Comparison of ENCODE assay signal across 13 mouse cellular contexts in genomic region chr7:79542379-79543015, GRCm38 (mm10).
DNase-seq lines count a peak whose midpoint lies in the region; ATAC-seq and TF ChIP-seq lines count a peak whose summit lies in the region.
"Had no signal": no experiment of that assay in that cellular context is flagged by ENCODE, and none has a peak within 500 bp of the region (broad histone marks: within the 10 kb centered on the region; RNA-seq: fewer than 3 reads in every experiment).

No protein-coding gene starts in this region.

- no peak overlapping the region for H3K4me3 ChIP-seq in limb, embryonic 11.5 days (ENCODE audit: low read depth, low read length)
- H3K4me3 ChIP-seq in limb, embryonic 10.5 days, result no peak overlapping the region
- peak overlapping the region; percentile 46 for H3K4me3 ChIP-seq in hindbrain, embryonic 10.5 days
- no peak overlapping the region for H3K4me3 ChIP-seq in midbrain, embryonic 14.5 days (replicated peaks; ENCODE audit: low read depth, low read length)
- H3K4me3 ChIP-seq in olfactory bulb, adult 2 months (ENCODE audit: insufficient read depth, low read depth, low read length), result no peak overlapping the region

- H3K36me3 ChIP-seq in limb, embryonic 11.5 days (ENCODE audit: control insufficient read depth, insufficient read depth, low read length), result no peaks in the 10 kb centered on the region
- no peaks in the 10 kb centered on the region for H3K36me3 ChIP-seq in limb, embryonic 10.5 days
- no peaks in the 10 kb centered on the region for H3K36me3 ChIP-seq in hindbrain, embryonic 10.5 days
- no peaks in the 10 kb centered on the region for H3K36me3 ChIP-seq in midbrain, embryonic 14.5 days (ENCODE audit: control insufficient read depth, insufficient read depth, low read length)
- H3K36me3 ChIP-seq: kidney, embryonic 15.5 days had no signal

- TF ChIP-seq POLR2A in olfactory bulb, adult 2 months (IDR thresholded peaks at IDR 0.05; ENCODE audit: insufficient read depth, low read depth, low read length), result no peak

- peaks cover 94% of the 10 kb centered on the region for H3K27me3 ChIP-seq in limb, embryonic 11.5 days (ENCODE audit: control insufficient read depth, insufficient read depth, low read length)
- peaks cover 100% of the 10 kb centered on the region for H3K27me3 ChIP-seq in limb, embryonic 10.5 days (ENCODE audit: low read depth, poor library complexity, severe bottlenecking)
- H3K27me3 ChIP-seq in hindbrain, embryonic 10.5 days (ENCODE audit: insufficient read depth, poor library complexity, severe bottlenecking), result peaks cover 99% of the 10 kb centered on the region
- peaks cover 39% of the 10 kb centered on the region for H3K27me3 ChIP-seq in midbrain, embryonic 14.5 days (ENCODE audit: control insufficient read depth, insufficient read depth, low read length)

- H3K27ac ChIP-seq in limb, embryonic 11.5 days (replicated peaks; ENCODE audit: low read depth, low read length), result no peak overlapping the region
- no peak overlapping the region for H3K27ac ChIP-seq in limb, embryonic 10.5 days
- H3K27ac ChIP-seq in hindbrain, embryonic 10.5 days, result peak overlapping the region; percentile 91
- peak overlapping the region; percentile 84 for H3K27ac ChIP-seq in midbrain, embryonic 14.5 days (replicated peaks; ENCODE audit: low read depth, low read length)
- peak overlapping the region; percentile 96 for H3K27ac ChIP-seq in olfactory bulb, adult 2 months (ENCODE audit: insufficient read depth, low read depth, low read length)
- H3K27ac ChIP-seq: gastrocnemius, adult 2 months; kidney, embryonic 15.5 days had no signal

- H3K4me2 ChIP-seq in limb, embryonic 11.5 days (ENCODE audit: low read depth, severe bottlenecking), result no peak overlapping the region
- peak overlapping the region; percentile 61 for H3K4me2 ChIP-seq in midbrain, embryonic 14.5 days (ENCODE audit: low read length)
- H3K4me2 ChIP-seq: liver, embryonic 11.5 days had no signal

- ATAC-seq in limb, embryonic 11.5 days (ENCODE audit: insufficient number of reproducible peaks, low FRiP score, low TSS enrichment, low read depth), result no peak
- ATAC-seq in midbrain, embryonic 14.5 days (ENCODE audit: low FRiP score, low TSS enrichment), result no peak
- ATAC-seq: lung, postnatal 0 days had no signal

- H3K9me3 ChIP-seq in limb, embryonic 11.5 days (ENCODE audit: control insufficient read depth, low read length), result no peaks in the 10 kb centered on the region
- no peaks in the 10 kb centered on the region for H3K9me3 ChIP-seq in limb, embryonic 10.5 days (replicated peaks)
- no peaks in the 10 kb centered on the region for H3K9me3 ChIP-seq in hindbrain, embryonic 10.5 days
- H3K9me3 ChIP-seq in midbrain, embryonic 14.5 days (ENCODE audit: control insufficient read depth, low read length), result no peaks in the 10 kb centered on the region
- H3K9me3 ChIP-seq: kidney, embryonic 15.5 days had no signal

- H3K4me1 ChIP-seq in limb, embryonic 11.5 days (ENCODE audit: control insufficient read depth, insufficient read depth, low read length), result peaks cover 3% of the 10 kb centered on the region; the same call in 1 of the 2 replicates
- peaks cover 8% of the 10 kb centered on the region for H3K4me1 ChIP-seq in limb, embryonic 10.5 days
- H3K4me1 ChIP-seq in hindbrain, embryonic 10.5 days (replicated peaks), result peaks cover 48% of the 10 kb centered on the region
- peaks cover 26% of the 10 kb centered on the region; the same call in 1 of the 2 replicates for H3K4me1 ChIP-seq in midbrain, embryonic 14.5 days (ENCODE audit: control insufficient read depth, insufficient read depth, low read length)
- H3K4me1 ChIP-seq in olfactory bulb, adult 2 months (ENCODE audit: control insufficient read depth, insufficient read depth, low read length), result peaks cover 44% of the 10 kb centered on the region

- WGBS in limb, embryonic 11.5 days, result 2% methylated on average over 23 of the region's 23 CpGs
- 2% methylated on average over 23 of the region's 23 CpGs for WGBS in limb, embryonic 10.5 days
- WGBS in hindbrain, embryonic 10.5 days, result 2% methylated on average over 23 of the region's 23 CpGs
- WGBS in midbrain, embryonic 14.5 days, result 9% methylated on average over 23 of the region's 23 CpGs
- WGBS in olfactory bulb, adult 2 months, result 32% methylated on average over 23 of the region's 23 CpGs

- no peak for TF ChIP-seq CTCF in olfactory bulb, adult 2 months (IDR thresholded peaks at IDR 0.05; ENCODE audit: insufficient read depth, low read depth, low read length)

- no peak overlapping the region for H3K9ac ChIP-seq in limb, embryonic 11.5 days (ENCODE audit: low read length)
- H3K9ac ChIP-seq in midbrain, embryonic 14.5 days (replicated peaks; ENCODE audit: low read length), result 0 out of 2 replicates have a peak overlapping the region, but pooled peaks have one; percentile 56
- H3K9ac ChIP-seq: kidney, embryonic 15.5 days had no signal

- DNase-seq in limb, embryonic 11.5 days (ENCODE audit: low spot score), result peak; percentile 35
- no peak for DNase-seq in limb, embryonic 10.5 days (ENCODE audit: low spot score)
- peak; percentile 42 for DNase-seq in hindbrain, embryonic 10.5 days (ENCODE audit: low spot score)
- DNase-seq in midbrain, embryonic 14.5 days, result no peak
- DNase-seq in adrenal gland, adult 18-20 months (ENCODE audit: low spot score in 2 of 2), result no peak
- no peak for DNase-seq in adrenal gland, adult 8-10 months
- no peak for DNase-seq in heart, postnatal 4 days
- DNase-seq: cerebellum, adult 11 months; gastrocnemius, adult 2 months had no signal

Comparison
In these comparisons a context has a peak if more than half of its experiments do, and no peak if none do; other contexts are left out.
1. DNase-seq: peak in limb, embryonic 11.5 days (single experiment) and hindbrain, embryonic 10.5 days (single experiment); none in limb, embryonic 10.5 days (single experiment), midbrain, embryonic 14.5 days (single experiment), adrenal gland, adult 18-20 months (0 of 2), adrenal gland, adult 8-10 months (single experiment) and heart, postnatal 4 days (single experiment).
2. H3K27ac ChIP-seq: peak in hindbrain, embryonic 10.5 days (single experiment), midbrain, embryonic 14.5 days (single experiment) and olfactory bulb, adult 2 months (single experiment); none in limb, embryonic 11.5 days (single experiment) and limb, embryonic 10.5 days (single experiment).